Mouse (Mus musculus) cerebellum, adult 2 months (tissue): ENCODE results near the gene C1ql4. TPM values are rescaled to one million over a fixed set of nuclear protein-coding genes. Genes with fewer than 3 reads are reported as not detected.
"Not testable (repeated sequence)": the region's sequence is repeated elsewhere in the genome, so short reads cannot be mapped to it uniquely, and the experiment has no call there.

ENCODE experiments used
- DNase-seq, 2 experiments: peaks; one replicate each; pipeline ENCODE4 v3.0.0; 2021
- H3K27ac ChIP-seq: fragments of 200-500 bp; 2 replicates; pipeline ENCODE4 v1.5.1; 2012; ENCODE audit warnings: low read length, control low read depth, inconsistent platforms; ENCODE audit not compliant: insufficient read depth
- H3K27me3 ChIP-seq: fragments of 200-500 bp; 2 replicates; pipeline ENCODE4 v1.6.1; 2012; ENCODE audit warnings: inconsistent platforms, mild to moderate bottlenecking, low read length, moderate library complexity; ENCODE audit not compliant: control insufficient read depth, insufficient read depth
- H3K4me1 ChIP-seq: fragments of 200-500 bp; 2 replicates; pipeline ENCODE4 v1.6.1; 2011; ENCODE audit warnings: low read length; ENCODE audit not compliant: control insufficient read depth, insufficient read depth
- H3K4me3 ChIP-seq: fragments of 200-500 bp; replicated peaks from 2 replicates; pipeline ENCODE3; 2011; ENCODE audit warnings: mild to moderate bottlenecking, low read depth, low read length, control low read depth; ENCODE audit not compliant: insufficient read depth
- CTCF ChIP-seq: fragments of 200-500 bp; IDR thresholded peaks from 2 replicates; pipeline ENCODE4 v1.5.1; 2011; ENCODE audit warnings: low read depth, mild to moderate bottlenecking, control low read depth, low read length, moderate library complexity, borderline replicate concordance; ENCODE audit not compliant: insufficient read depth
- POLR2A ChIP-seq: fragments of 200-500 bp; IDR thresholded peaks from 2 replicates; pipeline ENCODE4 v1.6.1; 2011; ENCODE audit warnings: low read length, control low read depth, borderline replicate concordance; ENCODE audit not compliant: insufficient read depth
- WGBS: fragments of 180-500 bp; shearing (Covaris S2); methylation state at CpG from one replicate; pipeline ENCODE4 v1.1.7; 2018; 5-methylcytosine and 5-hydroxymethylcytosine counted together
- polyA plus RNA-seq: library from polyadenylated mRNA; depleted of rRNA; stranded (reverse); fragments of >200 nt; gene quantifications from 2 replicates; pipeline ENCODE4 v1.2.3, GENCODE M21; 2012

C1ql4 gene
- polyA plus RNA-seq, 1 experiment, result 1.6 TPM

DNA sequence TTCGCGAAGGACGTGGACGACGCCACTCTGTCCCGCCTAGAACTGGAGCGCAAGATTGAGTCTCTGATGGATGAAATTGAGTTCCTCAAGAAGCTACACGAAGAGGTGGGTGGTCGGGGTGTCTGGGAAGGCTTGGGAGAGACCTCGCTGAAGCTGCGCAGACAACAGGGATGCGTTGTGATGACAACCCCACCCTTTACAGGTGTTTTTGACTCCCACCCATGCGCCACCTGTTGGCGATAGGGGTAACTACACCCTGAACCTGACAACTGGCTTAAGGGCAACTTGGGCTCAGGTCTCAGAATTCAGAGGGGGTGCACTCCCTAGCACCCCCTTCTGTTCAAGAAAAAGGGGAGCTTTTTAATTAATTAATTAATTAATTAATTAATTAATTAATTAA is 31.3 kb downstream of the C1ql4 start:
- 6% methylated on average over 14 of the region's 14 CpGs for WGBS
- Histone ChIP-seq H3K27ac (no peak overlapping the region), H3K4me3 (no peak overlapping the region), H3K4me1 (no peaks in the 10 kb centered on the region; the same call in 1 of the 2 replicates), H3K27me3 (no peaks in the 10 kb centered on the region; the same call in 1 of the 2 replicates)
- DNase-seq, result peak; percentile 21 to 40
- peak; percentile 69 for TF ChIP-seq CTCF
- no peak for TF ChIP-seq POLR2A

DNA sequence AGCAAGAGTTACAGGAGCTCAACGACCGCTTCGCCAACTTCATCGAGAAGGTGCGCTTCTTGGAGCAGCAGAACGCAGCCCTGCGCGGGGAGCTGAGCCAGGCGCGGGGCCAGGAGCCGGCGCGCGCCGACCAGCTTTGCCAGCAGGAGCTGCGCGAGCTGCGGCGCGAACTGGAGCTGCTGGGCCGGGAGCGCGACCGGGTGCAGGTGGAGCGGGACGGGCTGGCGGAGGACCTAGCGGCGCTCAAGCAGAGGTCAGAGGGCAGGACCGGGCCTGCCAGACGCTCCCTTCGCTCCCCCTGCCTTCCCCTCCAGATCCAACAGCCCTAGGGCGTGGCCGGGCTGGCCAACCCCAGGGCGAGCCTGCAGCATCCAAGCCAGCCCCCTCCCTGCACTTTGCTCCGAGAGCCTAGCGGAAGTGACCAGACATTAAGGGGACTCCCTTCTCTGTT is 32.1 kb downstream of the C1ql4 start:
- Histone ChIP-seq H3K4me1 (no peaks in the 10 kb centered on the region; the same call in 1 of the 2 replicates), H3K27me3 (no peaks in the 10 kb centered on the region; the same call in 1 of the 2 replicates), H3K4me3 (peak overlapping the region; percentile 25), H3K27ac (no peak overlapping the region)
- peak; percentile 34 to 42 for DNase-seq
- no peak for TF ChIP-seq CTCF
- no peak for TF ChIP-seq POLR2A
- WGBS, result under 1% methylated on average over 37 of the region's 37 CpGs

DNA sequence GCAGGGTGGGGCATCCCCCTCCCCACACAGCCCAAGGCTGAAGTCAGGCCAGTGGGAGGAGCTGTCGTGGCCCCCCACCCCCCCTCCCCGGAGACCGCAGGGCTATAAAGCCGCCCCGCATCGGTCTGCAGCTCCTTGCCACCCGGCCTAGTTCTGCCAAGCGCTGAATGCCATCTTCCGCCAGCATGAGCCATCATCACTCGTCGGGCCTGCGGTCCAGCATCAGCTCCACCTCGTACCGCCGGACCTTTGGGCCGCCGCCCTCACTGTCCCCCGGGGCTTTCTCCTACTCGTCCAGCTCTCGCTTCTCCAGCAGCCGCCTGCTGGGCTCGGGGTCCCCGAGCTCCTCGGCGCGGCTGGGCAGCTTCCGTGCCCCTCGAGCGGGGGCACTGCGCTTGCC is 32.6 kb downstream of the C1ql4 start, which contains the start of gene Prph:
Gene Prph (plus strand): TSS at position 135 of the 400 bp plus-strand sequence.
- Histone ChIP-seq H3K27ac (no peak within 1 kb of the TSS), H3K27me3 (no peaks in the 10 kb centered on the region; the same call in 1 of the 2 replicates), H3K4me1 (no peaks in the 10 kb centered on the region; the same call in 1 of the 2 replicates), H3K4me3 (peak within 1 kb of the TSS; percentile 25)
- DNase-seq, result no peak
- WGBS, result 4% methylated on average over 30 of the region's 30 CpGs
- TF ChIP-seq CTCF (no peak), POLR2A (no peak)

- no peak overlapping the region for H3K4me3 ChIP-seq
- H3K4me1 ChIP-seq, result no peaks in the 10 kb centered on the region; the same call in 1 of the 2 replicates
- no peak for DNase-seq
- 38% methylated on average over 9 of the region's 9 CpGs for WGBS
- no peak overlapping the region for H3K27ac ChIP-seq
- H3K27me3 ChIP-seq, result no peaks in the 10 kb centered on the region; the same call in 1 of the 2 replicates
- no peak for TF ChIP-seq CTCF
- no peak for TF ChIP-seq POLR2A
These were observed 34.2 kb downstream of the C1ql4 start for GRCm38 (mm10) chr15:99053373-99053772.

GRCm38 (mm10) chr15:99049473-99050253 is 38.0 kb downstream of the C1ql4 start:
- peak; percentile 55 to 63 for DNase-seq
- WGBS, result 36% methylated on average over 13 of the region's 13 CpGs

DNA sequence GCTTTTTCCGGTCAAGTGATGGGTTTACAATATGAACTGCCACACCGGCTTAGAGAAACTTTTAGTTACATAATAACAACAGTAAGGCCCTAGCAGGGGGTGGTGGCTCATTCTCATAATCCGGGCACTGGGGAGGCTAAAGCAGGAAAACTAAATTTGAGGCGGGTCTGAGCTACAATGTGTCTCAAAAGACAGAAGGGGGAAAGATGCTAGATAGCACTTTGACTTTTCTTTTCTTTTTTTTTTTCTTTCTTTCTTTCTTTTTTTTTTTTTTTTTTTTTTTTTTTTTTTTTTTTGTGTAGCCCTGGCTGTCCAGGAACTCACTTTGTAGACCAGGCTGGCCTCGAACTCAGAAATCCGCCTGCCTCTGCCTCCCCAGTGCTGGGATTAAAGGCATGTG is 41.9 kb downstream of the C1ql4 start:
- H3K27ac ChIP-seq, H3K27me3 ChIP-seq, H3K4me1 ChIP-seq, H3K4me3 ChIP-seq, DNase-seq: not testable (repeated sequence)
- WGBS, result 80% methylated on average over 6 of the region's 6 CpGs

More at GRCm38 (mm10) chr15:99049473-99050253, 38.0 kb downstream of the C1ql4 start:
- TF ChIP-seq CTCF, result peak; percentile 58
- no peak for TF ChIP-seq POLR2A
- Histone ChIP-seq H3K4me3 (no peak overlapping the region), H3K27me3 (no peaks in the 10 kb centered on the region), H3K4me1 (no peaks in the 10 kb centered on the region), H3K27ac (no peak overlapping the region)

GRCm38 (mm10) chr15:99044854-99045253 is 42.8 kb downstream of the C1ql4 start:
- Histone ChIP-seq H3K4me1 (no peaks in the 10 kb centered on the region), H3K4me3 (no peak overlapping the region), H3K27me3 (no peaks in the 10 kb centered on the region), H3K27ac (no peak overlapping the region)
- no peak for TF ChIP-seq POLR2A
- no peak for TF ChIP-seq CTCF
- DNase-seq, result no peak
- 83% methylated on average over 3 of the region's 3 CpGs for WGBS

GRCm38 (mm10) chr15:99042334-99042733 is 45.3 kb downstream of the C1ql4 start:
- 82% methylated on average over 5 of the region's 5 CpGs for WGBS
- Histone ChIP-seq H3K27me3 (no peaks in the 10 kb centered on the region), H3K27ac (no peak overlapping the region), H3K4me1 (no peaks in the 10 kb centered on the region), H3K4me3 (no peak overlapping the region)
- no peak for TF ChIP-seq CTCF
- no peak for TF ChIP-seq POLR2A
- DNase-seq, result no peak
